Mouse (Mus musculus): ENCODE results near the gene Zfand6. TPM values are rescaled to one million over a fixed set of nuclear protein-coding genes. Genes with fewer than 3 reads are reported as not detected.

The Zfand6 gene
- 301 TPM for polyA plus RNA-seq (2014; fragmentation: Illumina TruSeq; extraction: RNeasy Lipid Tissue Mini Kit (QIAGEN cat#74804); ENCODE audit: low read depth, low replicate concordance)

DNA sequence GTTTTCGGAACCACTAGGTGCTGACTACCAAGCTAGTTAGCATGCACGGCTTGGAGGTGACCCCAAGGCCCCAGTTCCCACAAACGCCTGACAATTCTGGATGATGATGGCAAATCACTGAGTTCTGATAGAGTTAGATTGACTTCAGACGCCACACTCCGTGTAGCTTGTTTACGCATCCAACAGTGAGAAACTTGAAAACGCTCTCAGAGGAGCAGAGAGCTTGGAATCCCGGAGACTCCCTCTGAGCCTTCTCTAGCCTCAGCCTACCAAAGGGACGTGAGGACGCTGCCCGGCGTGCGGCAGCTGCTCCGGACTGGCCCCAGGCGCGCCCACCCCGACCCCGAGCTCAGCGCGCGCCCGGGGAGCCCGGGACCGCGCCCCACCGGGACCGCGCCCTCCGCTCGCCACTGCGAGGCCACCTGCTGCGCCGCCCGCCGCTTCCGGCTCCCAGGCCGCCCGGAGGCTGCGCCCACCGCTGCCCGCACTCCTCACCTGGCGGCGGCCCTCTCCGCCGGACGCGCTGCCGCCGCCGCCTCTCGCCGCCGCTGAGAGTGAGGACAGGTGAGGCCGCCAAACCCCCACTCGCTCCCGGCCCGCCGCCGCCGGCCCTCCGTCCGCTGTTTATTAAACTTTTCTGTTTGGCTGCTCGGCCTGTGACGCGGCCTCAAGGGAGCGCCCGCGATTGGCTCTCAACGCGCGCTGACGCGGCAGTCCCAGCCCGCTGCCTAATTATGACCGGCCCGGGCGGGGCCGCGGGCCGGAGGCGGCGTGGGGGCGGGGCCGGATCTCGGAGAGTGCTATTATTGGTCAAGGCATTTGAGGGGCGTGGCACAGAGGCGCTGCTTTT, at the start of gene Zfand6:
Zfand6 (minus strand) TSS at position 709 of the 850 bp plus-strand sequence.

GRCm38 (mm10) chr7:84606293-84606749, 83.4 kb downstream of the Zfand6 start, which contains the start of gene Fah:
Gene Fah, minus strand, starts transcription at chr7:84606722.

Other genes with a start within 250 kb of the Zfand6 start
- gene Gm2115, start 161.0 kb downstream of the Zfand6 start, polyA plus RNA-seq (2014; fragmentation: Illumina TruSeq; extraction: RNeasy Lipid Tissue Mini Kit (QIAGEN cat#74804); ENCODE audit: low read depth, low replicate concordance), result 1.2 TPM
- 63.0 TPM for gene Fah, start 83.2 kb downstream of the Zfand6 start, polyA plus RNA-seq (2014; fragmentation: Illumina TruSeq; extraction: RNeasy Lipid Tissue Mini Kit (QIAGEN cat#74804); ENCODE audit: low read depth, low replicate concordance)
- gene Olfr291, start 163.6 kb upstream of the Zfand6 start, polyA plus RNA-seq (2014; fragmentation: Illumina TruSeq; extraction: RNeasy Lipid Tissue Mini Kit (QIAGEN cat#74804); ENCODE audit: low read depth, low replicate concordance), result not detected